Mouse (Mus musculus) forebrain, embryonic 12.5 days (tissue): ENCODE results near the gene Gm20388. TPM values are rescaled to one million over a fixed set of nuclear protein-coding genes. Genes with fewer than 3 reads are reported as not detected.

ENCODE experiments used
- ATAC-seq: fragments of 200-750 bp; cut with Nextera tagmentation; 2 replicates; pipeline ENCODE4 v1.8.0; 2017; ENCODE audit warnings: moderate TSS enrichment; ENCODE audit not compliant: low FRiP score
- H3K27ac ChIP-seq: fragments of 300-500 bp; sonication (generic); 2 replicates; pipeline ENCODE4 v1.5.1; 2016; ENCODE audit warnings: mild to moderate bottlenecking
- H3K27me3 ChIP-seq: fragments of 300-500 bp; sonication (generic); 2 replicates; pipeline ENCODE4 v1.6.1; 2016; ENCODE audit warnings: mild to moderate bottlenecking
- H3K36me3 ChIP-seq: fragments of 300-500 bp; sonication (generic); replicated peaks from 2 replicates; pipeline ENCODE4 v1.6.1; 2016; ENCODE audit warnings: mild to moderate bottlenecking
- H3K4me1 ChIP-seq: fragments of 300-500 bp; sonication (generic); 2 replicates; pipeline ENCODE4 v1.6.1; 2016
- H3K4me2 ChIP-seq: fragments of 300-500 bp; sonication (generic); 2 replicates; pipeline ENCODE4 v1.6.1; 2016; ENCODE audit warnings: mild to moderate bottlenecking, moderate library complexity
- H3K4me3 ChIP-seq: fragments of 300-500 bp; sonication (generic); replicated peaks from 2 replicates; pipeline ENCODE4 v1.5.1; 2016; ENCODE audit warnings: mild to moderate bottlenecking
- H3K9ac ChIP-seq: fragments of 300-500 bp; sonication (generic); 2 replicates; pipeline ENCODE4 v1.6.1; 2016; ENCODE audit warnings: mild to moderate bottlenecking
- H3K9me3 ChIP-seq: fragments of 300-500 bp; sonication (generic); 2 replicates; pipeline ENCODE4 v1.6.1; 2016
- WGBS: fragments of 180-500 bp; shearing (Covaris S2); methylation state at CpG from one replicate; pipeline ENCODE4 v1.1.7; 2016; 5-methylcytosine and 5-hydroxymethylcytosine counted together
- polyA plus RNA-seq: library from polyadenylated mRNA; unstranded; fragments of >200 nt; fragmentation: Nextera tagmentation; extraction: Ambion mirVana; gene quantifications from 2 replicates; pipeline ENCODE4 v1.2.1, GENCODE M21; 2016

The Gm20388 gene
- polyA plus RNA-seq, 1 experiment from 2014 or later = not detected

DNA sequence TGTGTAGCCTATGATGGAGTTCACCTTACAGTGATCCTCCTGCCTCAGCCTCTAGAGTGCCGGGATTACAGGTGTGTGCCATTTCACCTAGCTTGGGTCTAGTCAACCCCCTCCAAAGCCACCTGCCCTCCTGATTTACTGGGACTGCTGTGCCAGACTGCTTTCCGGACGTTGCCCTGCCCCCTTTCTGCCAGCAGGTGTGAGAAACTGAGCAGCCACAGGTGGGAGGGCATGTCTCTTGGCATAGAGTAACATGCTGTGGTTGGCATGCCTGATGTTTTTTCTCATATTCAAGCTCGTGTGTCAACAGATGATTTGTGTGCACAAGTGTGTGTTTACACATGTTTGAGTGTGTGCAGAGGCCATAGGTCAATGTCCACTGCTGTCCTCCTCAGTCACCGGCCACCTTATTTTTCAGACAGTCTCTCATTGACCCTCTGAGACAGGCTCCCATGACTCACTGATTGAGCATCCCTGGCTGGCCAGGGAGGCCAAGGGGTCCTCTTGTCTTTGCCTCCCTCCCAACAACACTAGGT lies 333.3 kb downstream of the Gm20388 start:
- H3K4me2 ChIP-seq = no peak overlapping the region
- no peaks in the 10 kb centered on the region for H3K4me1 ChIP-seq
- H3K9ac ChIP-seq = no peak overlapping the region
- H3K27ac ChIP-seq = no peak overlapping the region
- no peak overlapping the region for H3K4me3 ChIP-seq
- ATAC-seq = no peak
- H3K27me3 ChIP-seq = no peaks in the 10 kb centered on the region
- 94% methylated on average over 5 of the region's 5 CpGs for WGBS
- 0 out of 2 replicates have a peak, but pooled peaks cover 3% of the 10 kb centered on the region for H3K9me3 ChIP-seq
- no peaks in the 10 kb centered on the region for H3K36me3 ChIP-seq

DNA sequence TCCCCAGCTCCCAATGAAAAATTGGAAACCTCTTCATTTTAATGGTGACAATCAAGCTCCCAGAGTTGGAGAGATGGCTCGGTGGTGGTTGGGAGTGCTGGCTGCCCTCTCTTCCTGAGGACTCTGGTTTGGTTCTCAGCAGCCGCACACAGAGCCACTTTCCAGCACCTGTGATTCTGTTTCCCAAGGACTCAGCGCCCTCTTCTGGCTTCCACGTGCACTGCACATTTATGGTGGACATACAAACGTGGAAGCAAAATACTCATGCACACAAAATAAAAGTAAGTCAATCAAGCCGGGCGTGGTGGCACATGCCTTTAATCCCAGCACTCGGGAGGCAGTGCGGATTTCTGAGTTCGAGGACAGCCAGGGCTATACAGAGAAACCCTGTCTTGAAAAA lies 333.9 kb downstream of the Gm20388 start:
- Histone ChIP-seq H3K4me3 (no peak overlapping the region), H3K27me3 (no peaks in the 10 kb centered on the region), H3K4me2 (no peak overlapping the region), H3K36me3 (no peaks in the 10 kb centered on the region), H3K9me3 (0 out of 2 replicates have a peak, but pooled peaks cover 3% of the 10 kb centered on the region), H3K9ac (no peak overlapping the region), H3K4me1 (peaks cover under 1% of the 10 kb centered on the region), H3K27ac (no peak overlapping the region)
- 89% methylated on average over 10 of the region's 10 CpGs for WGBS
- no peak for ATAC-seq

DNA sequence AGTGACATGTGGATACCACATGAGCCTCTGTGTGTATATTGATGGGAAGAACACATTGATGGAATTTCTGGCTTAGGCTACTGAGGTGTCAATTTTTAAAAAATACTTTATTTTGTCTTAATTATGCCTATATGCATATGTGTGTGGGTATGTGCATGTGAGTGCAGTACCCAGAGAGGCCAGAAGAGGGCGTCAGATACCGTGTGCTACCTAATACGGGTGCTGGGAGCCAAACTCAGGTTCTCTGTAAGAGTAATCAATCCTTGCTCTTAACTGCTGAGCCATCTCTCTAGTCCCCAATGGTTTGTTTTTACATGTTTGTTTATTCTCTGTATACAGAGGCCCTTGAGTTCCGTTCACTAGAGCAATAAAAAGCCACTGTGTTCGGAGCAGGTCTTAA lies 337.0 kb downstream of the Gm20388 start:
- Histone ChIP-seq H3K27me3 (no peaks in the 10 kb centered on the region), H3K36me3 (no peaks in the 10 kb centered on the region), H3K4me2 (no peak overlapping the region), H3K27ac (no peak overlapping the region), H3K9me3 (0 out of 2 replicates have a peak, but pooled peaks cover 3% of the 10 kb centered on the region), H3K4me3 (no peak overlapping the region), H3K4me1 (peaks cover 21% of the 10 kb centered on the region), H3K9ac (no peak overlapping the region)
- 85% methylated on average over 5 of the region's 5 CpGs for WGBS
- ATAC-seq = no peak

DNA sequence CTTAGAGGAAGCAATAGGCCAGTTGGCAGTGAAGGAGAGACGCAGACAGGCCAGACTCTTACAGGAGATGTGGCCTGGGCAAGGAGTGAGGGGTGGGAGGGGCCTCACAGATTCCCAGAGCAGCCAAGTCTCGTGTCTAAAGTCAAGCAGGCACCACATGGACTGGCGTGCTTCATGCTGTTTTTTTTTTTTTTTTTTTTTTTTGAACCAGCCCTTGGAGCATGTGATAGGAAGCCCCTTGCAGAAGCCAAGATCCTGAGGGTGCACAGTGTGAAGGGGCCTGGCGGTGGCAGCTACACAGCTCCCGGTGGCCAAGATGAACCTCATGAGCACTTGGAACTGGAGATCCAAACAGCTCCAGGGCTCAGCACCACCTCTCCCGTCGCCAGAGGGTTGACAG lies 337.4 kb downstream of the Gm20388 start:
- Histone ChIP-seq H3K4me3 (no peak overlapping the region), H3K4me2 (no peak overlapping the region), H3K27me3 (no peaks in the 10 kb centered on the region), H3K36me3 (no peaks in the 10 kb centered on the region), H3K9me3 (0 out of 2 replicates have a peak, but pooled peaks cover 3% of the 10 kb centered on the region), H3K9ac (no peak overlapping the region), H3K27ac (no peak overlapping the region), H3K4me1 (peaks cover 21% of the 10 kb centered on the region)
- 92% methylated on average over 7 of the region's 7 CpGs for WGBS
- ATAC-seq = no peak

DNA sequence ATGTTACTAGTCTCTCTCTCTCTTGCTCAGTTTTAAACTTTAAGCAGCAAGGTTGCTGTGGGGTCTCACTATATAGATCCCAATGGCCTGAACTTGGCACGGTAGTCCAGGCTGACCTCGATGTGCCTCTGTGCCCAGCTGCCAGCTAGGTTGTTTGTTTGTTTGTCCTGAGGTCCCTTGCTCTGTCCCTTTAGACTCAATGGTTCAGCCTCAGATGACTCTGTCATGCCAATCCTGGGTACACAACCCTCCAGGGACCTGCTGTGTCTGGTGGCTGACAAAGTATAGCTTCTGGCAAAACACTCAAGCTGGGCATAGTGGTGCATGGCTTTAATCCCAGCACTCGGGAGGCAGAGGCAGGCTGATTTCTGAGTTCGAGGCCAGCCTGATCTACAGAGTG lies 337.8 kb downstream of the Gm20388 start:
- no peak for ATAC-seq
- 97% methylated on average over 4 of the region's 4 CpGs for WGBS

DNA sequence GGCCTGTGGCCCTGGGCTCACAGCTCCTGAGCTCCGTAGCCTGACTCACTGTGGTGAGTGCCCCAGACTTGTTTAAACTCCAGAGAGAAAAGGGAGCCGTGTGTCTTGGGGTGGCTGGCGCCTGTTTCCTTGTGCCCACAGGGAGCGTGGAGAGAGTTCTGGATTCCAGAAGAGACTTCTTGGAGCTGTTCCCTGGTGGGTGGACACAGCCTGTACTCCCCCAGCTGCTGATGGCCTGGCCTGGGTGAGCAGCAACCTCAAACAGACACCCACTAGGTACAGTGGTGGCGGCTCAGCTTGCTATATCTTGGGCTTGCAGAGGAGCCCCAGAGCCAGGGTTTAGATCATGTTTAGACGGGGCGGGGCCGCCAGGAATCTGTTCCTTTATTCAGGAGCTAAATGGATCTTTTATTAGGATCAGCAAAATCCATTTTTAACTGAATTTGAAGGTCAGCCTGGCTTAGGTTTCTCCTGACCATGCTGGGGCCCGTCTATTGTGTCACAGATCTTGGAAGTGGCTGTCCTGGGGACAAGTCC lies 339.2 kb downstream of the Gm20388 start:
- peak overlapping the region; percentile 13; the same call in 1 of the 2 replicates for H3K27ac ChIP-seq

More for the DNA sequence above, 337.8 kb downstream of the Gm20388 start:
- Histone ChIP-seq H3K4me1 (peaks cover 21% of the 10 kb centered on the region), H3K9ac (no peak overlapping the region), H3K9me3 (0 out of 2 replicates have a peak, but pooled peaks cover 3% of the 10 kb centered on the region), H3K4me2 (no peak overlapping the region), H3K27me3 (no peaks in the 10 kb centered on the region), H3K4me3 (no peak overlapping the region), H3K36me3 (no peaks in the 10 kb centered on the region), H3K27ac (no peak overlapping the region)

DNA sequence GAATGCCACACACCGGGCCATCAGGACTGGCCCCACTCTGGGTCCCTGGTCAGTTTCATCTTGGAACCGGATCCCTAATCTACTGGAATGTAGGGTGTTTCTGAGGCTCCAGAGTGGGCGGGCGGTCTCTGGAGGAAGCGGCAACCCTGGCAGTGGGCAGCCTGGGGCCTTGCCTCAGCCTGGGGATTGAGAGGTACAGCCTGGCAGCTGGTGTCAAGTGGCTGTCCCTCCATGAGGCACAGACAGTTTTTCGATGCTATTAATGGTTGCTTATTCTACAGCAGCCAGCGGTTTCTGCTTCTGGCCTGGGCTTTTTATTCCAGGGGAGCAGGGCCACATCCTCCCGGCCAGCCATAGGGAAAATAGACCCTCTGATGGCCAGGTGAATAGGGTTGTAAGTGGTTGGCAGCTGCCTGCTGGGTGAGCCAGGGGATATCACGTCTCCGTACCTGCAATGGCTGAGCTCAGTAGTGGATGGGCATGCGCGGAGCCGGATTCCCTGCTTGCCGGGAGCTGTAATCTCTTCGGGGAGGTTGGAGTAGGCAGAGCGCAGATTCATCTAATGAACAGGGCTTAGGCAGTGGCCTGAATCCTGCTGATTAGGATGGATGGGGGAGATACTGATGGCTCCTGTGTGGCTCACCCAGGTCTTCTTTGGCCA lies 340.2 kb downstream of the Gm20388 start:
- Histone ChIP-seq H3K9ac (no peak overlapping the region), H3K4me1 (peaks cover 35% of the 10 kb centered on the region), H3K27me3 (no peaks in the 10 kb centered on the region), H3K36me3 (no peaks in the 10 kb centered on the region), H3K27ac (peak overlapping the region; percentile 60), H3K9me3 (no peaks in the 10 kb centered on the region), H3K4me3 (no peak overlapping the region), H3K4me2 (no peak overlapping the region)
- 68% methylated on average over 16 of the region's 16 CpGs for WGBS
- ATAC-seq = peak; percentile 20; the same call in 1 of the 2 replicates

More for the DNA sequence above, 339.2 kb downstream of the Gm20388 start:
- Histone ChIP-seq H3K4me3 (no peak overlapping the region), H3K27me3 (no peaks in the 10 kb centered on the region), H3K4me1 (peaks cover 29% of the 10 kb centered on the region), H3K4me2 (no peak overlapping the region), H3K9me3 (no peaks in the 10 kb centered on the region), H3K9ac (no peak overlapping the region), H3K36me3 (no peaks in the 10 kb centered on the region)
- no peak for ATAC-seq
- WGBS = 76% methylated on average over 9 of the region's 9 CpGs

DNA sequence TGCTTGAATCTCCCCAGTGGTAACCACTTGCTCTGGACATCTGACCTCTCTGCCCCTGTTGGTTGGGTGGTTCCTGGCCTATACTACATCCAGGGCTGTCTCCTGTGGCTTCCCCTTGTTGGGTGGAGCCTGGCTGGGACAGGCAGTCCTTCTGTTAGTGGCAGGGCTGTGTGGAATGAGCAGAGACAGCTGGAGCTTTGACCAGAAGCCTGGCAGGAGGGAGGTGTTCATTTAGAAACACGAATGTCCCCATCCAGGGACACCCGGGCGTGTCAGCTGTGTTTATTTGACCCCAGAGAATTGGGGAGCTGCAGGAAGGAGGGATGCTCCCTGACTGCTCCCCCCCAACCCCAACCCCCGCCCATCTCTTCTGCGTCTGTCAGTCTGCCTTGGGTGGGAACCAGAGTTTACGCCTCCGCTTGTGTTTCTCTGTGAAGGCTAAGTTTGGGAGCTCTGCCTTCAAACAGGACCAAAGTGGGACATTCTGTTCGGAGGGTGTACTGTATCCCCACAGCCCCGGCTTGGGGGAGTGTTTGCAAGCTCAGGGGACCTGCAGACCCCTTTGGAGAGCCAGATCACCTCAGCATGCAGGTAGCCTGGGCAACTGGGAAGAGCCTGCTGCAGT lies 340.9 kb downstream of the Gm20388 start:
- H3K4me1 ChIP-seq = peaks cover 41% of the 10 kb centered on the region
- no peaks in the 10 kb centered on the region for H3K9me3 ChIP-seq
- no peaks in the 10 kb centered on the region for H3K27me3 ChIP-seq
- no peak overlapping the region for H3K9ac ChIP-seq
- H3K27ac ChIP-seq = peak overlapping the region; percentile 60
- no peaks in the 10 kb centered on the region for H3K36me3 ChIP-seq
- no peak overlapping the region for H3K4me2 ChIP-seq
- 83% methylated on average over 9 of the region's 9 CpGs for WGBS
- no peak for ATAC-seq
- no peak overlapping the region for H3K4me3 ChIP-seq

DNA sequence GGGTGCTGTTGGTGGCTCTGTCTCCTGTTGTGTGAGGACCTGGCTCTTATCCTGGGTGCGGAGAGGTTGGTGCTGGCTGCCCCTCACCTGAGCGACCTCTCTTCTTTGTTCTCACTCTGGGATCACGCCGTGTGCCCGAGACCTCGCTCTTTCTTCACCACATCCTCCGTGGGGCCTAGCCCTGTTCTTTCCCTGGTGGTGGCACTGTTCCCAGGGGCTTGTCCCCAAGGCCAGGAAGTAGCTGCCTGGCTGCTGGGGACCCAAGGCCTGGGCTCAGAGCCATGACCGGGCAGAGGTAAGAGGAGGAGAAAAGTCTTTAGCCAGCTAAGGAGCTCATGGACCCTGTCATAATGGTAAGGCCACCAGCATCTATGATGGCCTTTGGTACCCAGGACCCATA lies 343.0 kb downstream of the Gm20388 start:
- no peaks in the 10 kb centered on the region for H3K27me3 ChIP-seq
- no peak overlapping the region for H3K9ac ChIP-seq
- no peaks in the 10 kb centered on the region for H3K36me3 ChIP-seq
- no peak overlapping the region for H3K4me2 ChIP-seq
- WGBS = 85% methylated on average over 8 of the region's 8 CpGs
- H3K4me3 ChIP-seq = no peak overlapping the region
- H3K4me1 ChIP-seq = peaks cover 49% of the 10 kb centered on the region
- H3K9me3 ChIP-seq = no peaks in the 10 kb centered on the region
- ATAC-seq = no peak
- H3K27ac ChIP-seq = no peak overlapping the region

DNA sequence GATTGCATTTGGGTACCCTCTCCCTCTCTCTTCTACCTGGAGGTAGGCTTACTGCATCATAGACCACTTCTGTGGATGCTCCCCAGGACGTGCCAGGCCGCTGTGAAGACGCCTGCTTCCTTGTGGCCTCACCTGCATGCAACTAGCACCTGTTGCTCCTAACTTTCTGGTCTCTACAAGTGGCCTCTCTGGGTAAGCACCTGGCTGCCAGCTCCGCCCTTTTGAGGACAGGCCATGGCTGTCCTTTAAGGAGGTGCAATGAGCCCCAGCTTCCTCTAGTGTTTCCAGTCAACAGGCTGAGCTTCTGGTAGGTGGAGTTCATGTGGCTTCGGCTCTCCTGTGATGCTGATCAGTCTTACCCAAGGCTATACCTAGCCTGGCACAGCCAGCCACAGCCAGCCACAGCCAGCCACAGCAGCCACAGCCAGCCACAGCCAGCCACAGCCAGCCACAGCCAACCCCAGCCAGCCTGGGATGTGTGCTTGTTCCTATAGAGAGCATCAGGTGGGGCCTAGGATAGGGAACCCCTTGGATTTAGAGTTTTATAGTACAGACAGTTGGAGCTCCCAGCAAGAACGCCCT lies 344.9 kb downstream of the Gm20388 start:
- Histone ChIP-seq H3K4me3 (no peak overlapping the region), H3K9me3 (no peaks in the 10 kb centered on the region), H3K4me2 (no peak overlapping the region), H3K4me1 (peaks cover 45% of the 10 kb centered on the region), H3K9ac (no peak overlapping the region), H3K27ac (no peak overlapping the region), H3K27me3 (no peaks in the 10 kb centered on the region), H3K36me3 (no peaks in the 10 kb centered on the region)
- 90% methylated on average over 6 of the region's 6 CpGs for WGBS
- no peak for ATAC-seq

DNA sequence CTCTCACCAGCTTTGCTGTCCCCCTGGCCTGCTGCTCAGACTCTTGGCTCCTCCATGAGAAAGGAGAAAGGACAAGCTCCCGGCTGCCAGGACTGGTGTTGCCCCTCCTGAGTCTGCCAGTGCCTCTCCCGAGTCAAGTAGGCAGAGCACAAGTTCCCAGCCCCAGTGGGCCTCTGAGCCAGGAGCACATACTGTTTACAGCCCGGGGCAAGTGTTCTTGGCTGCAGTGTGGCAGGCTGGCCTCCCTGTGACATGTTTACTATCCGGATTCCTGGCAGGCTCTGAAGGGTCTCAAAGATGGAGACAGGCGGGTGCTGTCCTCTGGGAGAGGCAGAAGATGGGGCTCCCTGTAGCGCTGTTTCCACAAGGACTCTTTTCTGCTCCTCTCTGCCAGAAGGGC lies 346.3 kb downstream of the Gm20388 start:
- no peak overlapping the region for H3K4me2 ChIP-seq
- H3K36me3 ChIP-seq = no peaks in the 10 kb centered on the region
- no peaks in the 10 kb centered on the region for H3K9me3 ChIP-seq
- 0 out of 2 replicates have a peak, but pooled peaks cover under 1% of the 10 kb centered on the region for H3K27me3 ChIP-seq
- WGBS = 68% methylated on average over 6 of the region's 6 CpGs
- no peak for ATAC-seq
- H3K9ac ChIP-seq = 0 out of 2 replicates have a peak overlapping the region, but pooled peaks have one; percentile 25
- peaks cover 45% of the 10 kb centered on the region for H3K4me1 ChIP-seq
- no peak overlapping the region for H3K27ac ChIP-seq
- no peak overlapping the region for H3K4me3 ChIP-seq

DNA sequence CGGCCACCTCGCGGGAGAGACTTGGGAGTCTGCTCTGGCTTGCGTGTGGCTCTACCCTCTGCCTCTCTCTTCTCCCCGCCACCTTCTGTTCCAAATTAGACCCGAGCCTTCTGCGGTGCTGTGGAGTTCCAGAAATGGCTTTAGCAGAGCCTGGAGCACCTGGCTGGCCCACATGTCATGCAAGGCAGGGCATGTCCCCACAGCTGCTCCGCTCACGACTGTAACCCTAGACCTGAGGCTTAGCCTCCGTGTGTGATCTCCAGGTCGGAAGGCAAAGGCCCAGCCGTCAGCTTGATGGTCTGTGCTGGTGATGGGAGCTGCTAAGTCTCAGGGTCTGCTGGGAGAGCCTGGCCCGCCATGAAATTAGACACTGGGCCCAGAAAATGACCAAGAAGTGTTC lies 348.6 kb downstream of the Gm20388 start:
- Histone ChIP-seq H3K4me1 (peaks cover 54% of the 10 kb centered on the region), H3K27ac (no peak overlapping the region)
- 87% methylated on average over 13 of the region's 13 CpGs for WGBS

More for the DNA sequence above, 348.6 kb downstream of the Gm20388 start:
- no peak overlapping the region for H3K4me3 ChIP-seq
- H3K27me3 ChIP-seq = peaks cover 13% of the 10 kb centered on the region; the same call in 1 of the 2 replicates
- no peaks in the 10 kb centered on the region for H3K36me3 ChIP-seq
- H3K9ac ChIP-seq = no peak overlapping the region
- ATAC-seq = no peak
- H3K9me3 ChIP-seq = no peaks in the 10 kb centered on the region
- H3K4me2 ChIP-seq = no peak overlapping the region
